Mouse (Mus musculus) 416B (cell line): ENCODE measurements around the gene Ndufa1.
A peak's percentile ranks its signal among the peaks of the same experiment; 100 is the strongest.
"Not testable (repeated sequence)": the region's sequence is repeated elsewhere in the genome, so short reads cannot be mapped to it uniquely, and the experiment has no call there.

Experiments
- DNase-seq: peaks from one replicate; pipeline ENCODE4 v3.0.0; 2011; ENCODE audit warnings: low read depth

Ndufa1 gene

GRCm38 (mm10) chrX:37191105-37191743, at the start of gene Ndufa1, which contains the start of gene Rnf113a1:
Gene Ndufa1, minus strand, starts transcription at chrX:37191163.
Gene Rnf113a1, plus strand, starts transcription at chrX:37191245.
- peak; percentile 77 for DNase-seq

GRCm38 (mm10) chrX:37222158-37222557, 31.2 kb upstream of the Ndufa1 start, which contains the start of gene Rhox1:
Gene Rhox1, minus strand, starts transcription at chrX:37222258.
- DNase-seq: not testable (repeated sequence)

GRCm38 (mm10) chrX:37210941-37211340, 20.0 kb upstream of the Ndufa1 start, which contains the start of gene Gm9:
Gene Gm9, minus strand, starts transcription at chrX:37211041.
- DNase-seq: no peak

- DNase-seq: no peak
Observed at GRCm38 (mm10) chrX:37198676-37199075, 7.7 kb upstream of the Ndufa1 start.

- DNase-seq: no peak
Observed at GRCm38 (mm10) chrX:37191744-37192379, 899 bp upstream of the Ndufa1 start.

- DNase-seq: no peak
Observed at GRCm38 (mm10) chrX:37190755-37191104, 233 bp downstream of the Ndufa1 start.

GRCm38 (mm10) chrX:37184401-37184800, 6.6 kb downstream of the Ndufa1 start:
- DNase-seq: not testable (repeated sequence)

GRCm38 (mm10) chrX:37168742-37169141, 22.2 kb downstream of the Ndufa1 start, which contains the start of gene Akap14:
Gene Akap14, minus strand, starts transcription at chrX:37168842.
- DNase-seq: no peak

- DNase-seq: peak; percentile 76
Observed at GRCm38 (mm10) chrX:37167085-37167484, 23.9 kb downstream of the Ndufa1 start.

GRCm38 (mm10) chrX:37163115-37163514, 27.8 kb downstream of the Ndufa1 start:
- DNase-seq: no peak

GRCm38 (mm10) chrX:37161169-37161568, 29.8 kb downstream of the Ndufa1 start:
- peak; percentile 31 for DNase-seq

- peak; percentile 44 for DNase-seq
Observed at GRCm38 (mm10) chrX:37157839-37158238, 33.1 kb downstream of the Ndufa1 start.

- peak; percentile 73 for DNase-seq
Observed at GRCm38 (mm10) chrX:37144954-37145353, 46.0 kb downstream of the Ndufa1 start.

- not testable (repeated sequence) for DNase-seq
Observed at GRCm38 (mm10) chrX:37144498-37144897, 46.5 kb downstream of the Ndufa1 start.

GRCm38 (mm10) chrX:37141732-37142131, 49.2 kb downstream of the Ndufa1 start:
- peak; percentile 21 for DNase-seq
